Mouse (Mus musculus) small intestine, adult 2 months (tissue): ENCODE measurements around the gene Duox2.

ENCODE experiments used
- CTCF ChIP-seq: fragments of 200-500 bp; IDR thresholded peaks from 2 replicates; pipeline ENCODE4 v1.5.1; 2012; ENCODE audit warnings: low read depth, mild to moderate bottlenecking, control low read depth, inconsistent platforms, low read length, moderate library complexity, mixed read lengths; ENCODE audit not compliant: insufficient replicate concordance, insufficient read length; ENCODE audit errors: extremely low read depth
- POLR2A ChIP-seq: fragments of 200-500 bp; IDR thresholded peaks from 2 replicates; pipeline ENCODE4 v1.6.1; 2012; ENCODE audit warnings: low read depth, mild to moderate bottlenecking, control low read depth, inconsistent platforms, low read length, moderate library complexity

GRCm38 (mm10) chr2:122337291-122337690, 39.0 kb upstream of the Duox2 start:
- TF ChIP-seq CTCF, result no peak
- no peak for TF ChIP-seq POLR2A
